Mouse (Mus musculus) R1 (cell line): ENCODE measurements around the gene St7.

Source experiments
- DNase-seq: peaks from one replicate; pipeline ENCODE4 v3.0.0-alpha.2; 2018; ENCODE audit warnings: low read depth, low spot score

Gene St7

GRCm38 (mm10) chr6:17763963-17764659, 71.4 kb downstream of the St7 start:
- no peak for DNase-seq

- DNase-seq = no peak
These were observed 71.9 kb downstream of the St7 start for GRCm38 (mm10) chr6:17764660-17764998.

- no peak for DNase-seq
These were observed 77.4 kb downstream of the St7 start for GRCm38 (mm10) chr6:17769972-17770644.

DNA sequence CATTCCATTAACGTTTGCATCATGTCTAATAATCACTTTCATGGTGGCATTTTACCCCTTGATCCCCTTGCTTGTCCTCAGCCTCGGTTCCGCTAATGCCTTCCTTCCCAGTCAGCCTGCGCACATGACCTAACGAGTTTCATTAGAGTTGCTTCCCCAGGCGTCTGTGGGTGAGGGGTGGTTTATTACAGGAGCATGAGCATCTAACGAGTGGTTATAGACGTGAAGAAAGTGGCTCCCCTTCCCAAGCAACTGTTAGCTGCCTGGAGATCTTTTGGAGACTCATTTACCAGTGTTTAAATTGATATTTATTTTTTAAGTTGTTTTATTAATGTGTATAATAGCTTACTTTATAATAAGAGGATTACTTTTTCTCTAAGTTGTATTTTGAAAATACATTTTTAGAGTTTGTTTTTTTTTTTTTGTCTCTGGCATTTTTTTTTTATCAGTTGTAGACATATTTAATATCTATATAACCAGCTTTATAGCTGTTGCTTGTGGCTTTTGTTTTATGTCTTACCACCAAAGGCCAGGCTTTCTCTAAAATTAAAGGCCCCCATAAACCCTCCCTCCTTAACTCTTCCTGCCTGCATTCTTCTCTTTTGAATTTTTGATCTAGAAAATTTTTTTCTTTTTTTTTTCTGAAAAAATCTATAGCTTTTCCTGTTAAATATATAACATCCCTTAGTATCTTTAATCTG, 78.1 kb downstream of the St7 start:
- no peak for DNase-seq

GRCm38 (mm10) chr6:17771456-17771855, 78.7 kb downstream of the St7 start:
- DNase-seq = no peak

- DNase-seq = no peak
These were observed 79.8 kb downstream of the St7 start for GRCm38 (mm10) chr6:17772514-17772913.

DNA sequence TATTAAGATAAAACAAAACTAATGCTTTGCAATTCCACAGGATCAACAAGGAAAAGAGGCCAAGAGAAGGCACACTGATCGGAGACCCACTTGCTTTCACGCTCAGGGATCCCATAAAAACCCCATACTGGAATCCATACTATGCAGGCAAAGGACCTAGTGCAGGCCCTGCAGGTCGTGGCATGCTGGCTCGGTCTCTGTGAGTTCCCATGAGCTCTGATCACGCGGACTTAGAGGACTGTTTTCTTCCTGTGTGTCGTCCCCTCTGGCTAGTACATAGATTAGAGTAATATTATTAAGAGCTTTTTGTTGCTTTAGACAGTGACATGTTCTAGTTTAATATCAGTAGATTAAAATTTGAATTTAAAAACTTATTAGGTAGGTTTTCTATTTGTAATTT, 83.3 kb downstream of the St7 start:
- no peak for DNase-seq

- DNase-seq = no peak
These were observed 84.5 kb downstream of the St7 start for GRCm38 (mm10) chr6:17777018-17777799.

GRCm38 (mm10) chr6:17778648-17779202, 86.0 kb downstream of the St7 start:
- DNase-seq = no peak

- no peak for DNase-seq
These were observed 90.8 kb downstream of the St7 start for GRCm38 (mm10) chr6:17783511-17783910.

DNA sequence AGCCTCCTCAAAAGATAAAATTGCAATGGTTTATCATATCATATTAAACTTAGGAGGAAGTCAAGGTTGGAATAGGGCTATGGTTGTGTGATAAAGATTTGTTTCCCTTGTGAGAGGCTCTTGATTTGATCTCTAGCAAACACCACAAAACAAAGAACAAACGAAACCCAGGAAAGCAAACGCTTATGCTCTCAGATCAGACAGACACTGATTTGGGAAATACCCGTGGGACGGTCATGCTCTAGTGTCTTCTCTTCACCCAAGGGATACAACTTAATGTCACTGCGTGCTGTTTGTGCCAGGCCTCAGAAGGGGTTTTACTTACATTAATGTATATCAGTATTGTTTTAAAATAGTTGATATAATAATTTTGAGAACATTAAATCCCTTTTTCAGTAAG, 91.8 kb downstream of the St7 start:
- no peak for DNase-seq

DNA sequence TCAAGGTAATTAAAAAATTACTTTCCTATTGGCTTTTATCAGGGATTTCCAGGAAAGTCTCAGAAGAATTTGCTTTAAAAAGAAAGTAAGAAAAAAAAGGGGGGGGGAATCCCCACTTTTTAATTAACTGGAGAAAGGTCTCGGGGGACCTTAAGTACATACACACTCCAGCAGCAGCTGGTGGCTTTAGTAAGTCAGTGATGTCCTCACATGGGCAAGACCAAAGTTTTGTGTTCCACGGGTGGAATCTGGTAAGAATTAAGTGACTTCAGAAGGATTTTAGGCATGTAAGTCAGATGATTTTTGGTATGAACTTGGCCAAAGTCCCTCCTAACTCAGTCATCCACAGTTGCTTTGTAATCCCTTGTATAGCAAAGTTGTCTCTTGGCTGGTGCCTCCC, 92.5 kb downstream of the St7 start:
- no peak for DNase-seq

DNA sequence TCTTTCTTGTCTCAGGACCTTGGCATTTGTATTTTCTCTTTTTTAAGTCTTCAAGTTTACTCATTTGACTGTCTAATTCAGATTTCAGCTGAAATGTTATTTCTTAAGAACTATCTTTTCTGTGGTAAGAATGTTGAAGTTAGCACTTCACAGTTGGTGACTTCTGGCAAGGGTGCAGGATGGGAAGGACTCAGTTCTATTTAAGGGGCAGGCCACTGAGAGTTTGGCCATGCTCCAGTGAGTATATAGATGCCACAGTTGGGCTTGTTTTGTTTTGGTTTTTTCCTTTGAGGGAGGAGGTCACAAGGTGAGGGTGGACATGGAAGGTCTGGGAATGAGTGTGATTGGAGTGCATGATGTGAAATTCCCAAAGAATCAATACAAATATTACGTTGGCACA, 95.1 kb downstream of the St7 start:
- DNase-seq = no peak

- DNase-seq = no peak
These were observed 97.5 kb downstream of the St7 start for GRCm38 (mm10) chr6:17790251-17790650.

- DNase-seq = no peak
These were observed 100.7 kb downstream of the St7 start for GRCm38 (mm10) chr6:17793471-17793870.

DNA sequence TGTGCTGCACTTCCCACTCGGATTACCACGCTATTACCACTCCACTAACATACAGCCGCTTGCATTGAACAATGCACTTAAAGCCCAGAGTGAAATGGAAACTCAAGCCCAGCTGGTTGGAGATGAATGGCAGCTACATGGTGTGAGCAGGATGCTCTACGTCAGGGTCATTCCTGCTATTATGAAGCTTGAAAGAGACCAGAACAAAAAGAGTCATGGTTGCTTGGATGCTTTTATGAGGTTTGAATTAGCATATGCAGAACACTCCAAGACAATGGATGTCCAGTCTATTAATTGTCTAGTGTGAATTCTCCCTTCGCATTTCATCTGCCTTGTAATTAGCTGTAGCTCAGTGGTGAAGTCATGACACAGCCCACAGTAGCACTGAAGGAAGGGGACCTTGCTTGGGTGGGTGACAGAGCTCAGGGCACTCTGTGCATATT, 104.6 kb downstream of the St7 start:
- peak; percentile 53 for DNase-seq

DNA sequence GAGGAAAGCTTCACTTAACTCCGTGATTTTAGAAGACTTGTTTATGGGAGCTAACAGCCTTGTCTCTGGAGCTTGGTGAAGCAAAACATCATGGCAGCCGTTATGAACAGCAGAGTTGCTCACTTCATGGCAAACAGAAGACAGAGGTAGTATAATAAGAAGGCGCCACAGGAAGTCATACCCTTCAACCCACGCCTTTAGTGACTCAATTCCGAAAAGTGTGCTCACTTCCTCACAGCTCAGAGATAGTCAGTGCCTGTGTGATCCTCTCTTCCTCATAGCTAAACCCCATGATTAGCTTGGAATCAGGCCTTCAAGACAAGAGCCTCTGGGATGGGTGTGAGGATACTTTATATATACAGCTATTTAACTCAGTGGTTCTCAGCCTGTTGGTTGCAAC, 108.0 kb downstream of the St7 start:
- DNase-seq = no peak

DNA sequence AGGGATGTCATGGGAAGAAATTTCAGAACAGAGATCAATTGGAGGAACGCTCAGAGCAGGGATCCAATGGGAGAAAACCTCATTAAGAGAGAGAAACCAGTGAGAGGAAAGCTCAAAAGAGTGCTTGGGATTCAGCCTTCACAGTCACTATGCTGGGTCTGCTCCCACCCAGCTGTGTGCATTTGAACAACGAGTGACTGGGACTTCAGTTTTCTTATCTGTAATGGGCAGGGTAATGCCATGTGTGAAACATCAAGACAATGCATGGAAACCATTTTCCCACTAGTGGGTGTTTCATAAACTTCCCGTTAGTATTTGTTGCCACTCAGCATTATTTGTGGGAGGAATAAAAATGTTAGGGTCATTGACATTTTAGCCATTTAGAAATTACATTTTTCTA, 111.7 kb downstream of the St7 start:
- no peak for DNase-seq

DNA sequence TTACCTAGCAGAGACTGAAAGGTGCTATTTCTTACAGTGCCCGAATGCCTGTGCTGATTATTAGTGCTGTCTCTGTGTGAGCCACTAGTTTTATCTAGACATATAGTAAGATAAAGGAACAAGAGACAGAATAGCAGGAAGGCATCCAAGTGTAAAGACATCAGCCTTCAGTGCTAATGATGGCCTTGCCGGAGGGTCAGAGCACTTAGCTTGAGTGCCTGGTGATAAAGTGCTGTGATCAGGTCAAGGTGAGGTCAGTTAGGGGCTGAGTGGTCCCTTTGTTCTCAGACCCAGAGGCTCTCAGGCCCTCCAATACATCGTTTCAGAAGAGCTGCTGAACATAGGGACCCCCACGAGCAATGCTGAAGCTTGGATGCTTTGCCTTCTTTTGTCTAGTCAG, 113.8 kb downstream of the St7 start:
- DNase-seq = peak; percentile 61

- DNase-seq = no peak
These were observed 118.3 kb downstream of the St7 start for GRCm38 (mm10) chr6:17811063-17811462.

DNA sequence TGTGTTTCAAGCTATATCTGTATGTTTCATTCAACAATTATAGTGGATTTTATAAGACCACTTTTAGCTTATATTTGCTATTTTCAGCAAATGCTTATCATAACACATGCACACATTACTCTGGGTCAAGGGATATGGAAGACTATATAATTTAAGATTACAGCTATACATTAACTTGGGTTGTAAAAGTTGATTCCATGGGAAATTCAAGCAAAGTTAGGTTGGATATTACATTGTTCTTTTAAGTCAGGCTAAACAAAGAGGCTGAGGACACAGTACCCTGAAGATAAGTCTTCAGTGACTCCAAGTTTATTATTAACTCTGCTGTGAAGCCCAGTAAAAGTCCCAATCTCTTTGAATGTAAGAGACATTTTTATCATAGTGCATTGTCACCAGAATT, 118.8 kb downstream of the St7 start:
- DNase-seq = no peak
